Mouse (Mus musculus): ENCODE measurements around the gene Riox2.

GRCm38 (mm10) chr16:59516965-59517364, 45.4 kb downstream of the Riox2 start:
- no peak for TF ChIP-seq POLR2A (IDR thresholded peaks at IDR 0.05; ENCODE audit: insufficient read depth, low read length)
- no peak for TF ChIP-seq CTCF (IDR thresholded peaks at IDR 0.05; ENCODE audit: low read depth, low read length)
- TF ChIP-seq EP300 (IDR thresholded peaks at IDR 0.05; ENCODE audit: insufficient read depth, low read depth, low read length) = no peak

Data from ES-Bruce4 (cell line).